Mouse (Mus musculus) stomach, embryonic 14.5 days (tissue): ENCODE results near the gene Mettl21e. TPM values are rescaled to one million over a fixed set of nuclear protein-coding genes. Genes with fewer than 3 reads are reported as not detected.

Experiments used
- ATAC-seq: fragments of 200-750 bp; cut with Nextera tagmentation; 2 replicates; pipeline ENCODE4 v1.8.0; 2017; ENCODE audit warnings: low read depth, moderate TSS enrichment; ENCODE audit not compliant: insufficient number of reproducible peaks, insufficient read depth, low FRiP score
- H3K27ac ChIP-seq: fragments of 300-500 bp; sonication (generic); 2 replicates; pipeline ENCODE4 v1.5.1; 2014; ENCODE audit warnings: mild to moderate bottlenecking, low read length, moderate library complexity, mixed read lengths
- H3K27me3 ChIP-seq: fragments of 300-500 bp; sonication (generic); 2 replicates; pipeline ENCODE4 v1.6.1; 2014; ENCODE audit warnings: low read length, control low read depth, mixed read lengths; ENCODE audit not compliant: control insufficient read depth, insufficient read depth
- H3K36me3 ChIP-seq: fragments of 300-500 bp; sonication (generic); 2 replicates; pipeline ENCODE4 v1.6.1; 2014; ENCODE audit warnings: mild to moderate bottlenecking, control low read depth, low read length, moderate library complexity, mixed read lengths; ENCODE audit not compliant: control insufficient read depth, insufficient read depth
- H3K4me1 ChIP-seq: fragments of 300-500 bp; sonication (generic); 2 replicates; pipeline ENCODE4 v1.6.1; 2014; ENCODE audit warnings: low read length, control low read depth, mixed read lengths; ENCODE audit not compliant: control insufficient read depth, insufficient read depth
- H3K4me2 ChIP-seq: fragments of 300-500 bp; sonication (generic); replicated peaks from 2 replicates; pipeline ENCODE4 v1.6.1; 2014; ENCODE audit warnings: low read depth, low read length, control low read depth
- H3K4me3 ChIP-seq: fragments of 300-500 bp; sonication (generic); 2 replicates; pipeline ENCODE4 v1.5.1; 2014; ENCODE audit warnings: low read depth, low read length, control low read depth
- H3K9ac ChIP-seq: fragments of 300-500 bp; sonication (generic); replicated peaks from 2 replicates; pipeline ENCODE4 v1.6.1; 2014; ENCODE audit warnings: low read depth, mild to moderate bottlenecking, control low read depth, low read length, moderate library complexity, mixed read lengths
- H3K9me3 ChIP-seq: fragments of 300-500 bp; sonication (generic); 2 replicates; pipeline ENCODE4 v1.6.1; 2016; ENCODE audit warnings: low read depth, low read length, control low read depth; ENCODE audit not compliant: control insufficient read depth
- WGBS: fragments of 180-500 bp; shearing (Covaris S2); extraction: QIAGEN DNeasy Blood & Tissue Kit; methylation state at CpG from one replicate; pipeline ENCODE4 v1.1.7; 2014; 5-methylcytosine and 5-hydroxymethylcytosine counted together
- polyA plus RNA-seq: library from polyadenylated mRNA; unstranded; fragments of >200 nt; fragmentation: Nextera tagmentation; extraction: Ambion mirVana; gene quantifications from 2 replicates; pipeline ENCODE4 v1.2.1, GENCODE M21; 2014

The Mettl21e gene
- polyA plus RNA-seq, 1 experiment from 2014 or later = not detected

DNA sequence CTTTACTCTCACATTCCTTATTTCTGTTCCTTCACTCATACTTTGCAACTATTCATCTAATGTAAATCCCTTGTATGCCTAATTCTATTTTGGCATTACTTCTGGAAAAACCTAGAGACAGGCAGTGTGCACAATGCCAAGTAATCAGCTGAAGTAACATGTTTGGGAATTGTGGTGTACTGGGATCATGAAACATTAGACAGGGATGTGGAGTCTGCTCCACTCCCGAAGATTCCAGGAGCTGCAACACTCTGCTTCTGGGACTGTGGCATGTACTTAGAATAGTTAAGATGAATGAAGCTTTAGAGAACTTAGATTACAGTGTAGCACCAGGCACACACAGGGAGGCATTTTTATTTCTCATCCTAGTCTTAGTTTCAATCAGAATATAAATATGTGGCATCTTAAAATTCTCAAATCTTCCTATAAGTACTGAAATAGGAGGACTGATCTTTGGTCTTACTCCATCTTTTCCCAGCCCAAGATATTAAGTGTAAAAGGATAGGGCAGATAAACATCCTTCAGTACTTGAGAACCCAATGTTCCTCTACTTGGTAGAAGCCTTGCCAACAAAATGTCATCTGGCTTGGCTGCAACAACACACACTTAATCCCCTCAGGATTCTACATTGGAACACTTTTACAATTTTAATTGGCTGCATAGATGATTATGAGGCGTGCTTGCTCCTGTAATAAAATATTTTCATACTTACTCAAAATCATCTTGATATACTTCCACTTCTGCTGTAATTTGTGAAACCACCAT lies 2.2 kb downstream of the Mettl21e start:
- H3K36me3 ChIP-seq = no peaks in the 10 kb centered on the region
- H3K27ac ChIP-seq = no peak overlapping the region
- H3K9me3 ChIP-seq = no peaks in the 10 kb centered on the region
- H3K4me3 ChIP-seq = no peak overlapping the region
- H3K4me1 ChIP-seq = no peaks in the 10 kb centered on the region
- no peak overlapping the region for H3K4me2 ChIP-seq
- ATAC-seq = no peak
- 48% methylated on average over 2 of the region's 2 CpGs for WGBS
- H3K9ac ChIP-seq = no peak overlapping the region
- no peaks in the 10 kb centered on the region for H3K27me3 ChIP-seq

DNA sequence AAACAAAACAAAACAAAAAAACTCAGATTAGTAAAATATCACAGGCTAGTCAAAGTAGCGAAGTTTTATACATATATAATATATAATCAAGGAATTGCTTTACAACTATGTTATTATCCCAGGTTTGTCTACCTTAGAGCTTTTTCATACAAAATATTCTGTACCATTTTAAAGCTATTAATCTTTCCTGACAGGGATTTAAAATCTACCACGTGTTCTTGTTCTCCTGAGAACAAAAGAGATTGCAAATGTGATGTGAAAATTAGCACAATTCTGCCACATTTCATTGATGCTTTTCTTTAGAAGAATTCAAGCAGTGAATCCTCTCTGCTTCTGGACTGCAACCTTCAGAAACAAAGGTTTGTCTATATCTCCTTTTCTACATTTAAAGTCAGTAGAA lies 4.3 kb downstream of the Mettl21e start:
- Histone ChIP-seq H3K9me3 (no peaks in the 10 kb centered on the region), H3K27ac (no peak overlapping the region), H3K36me3 (no peaks in the 10 kb centered on the region), H3K4me3 (no peak overlapping the region), H3K9ac (no peak overlapping the region), H3K27me3 (no peaks in the 10 kb centered on the region), H3K4me2 (no peak overlapping the region), H3K4me1 (no peaks in the 10 kb centered on the region)
- ATAC-seq = no peak
- WGBS = 51% methylated on average over 2 of the region's 2 CpGs

DNA sequence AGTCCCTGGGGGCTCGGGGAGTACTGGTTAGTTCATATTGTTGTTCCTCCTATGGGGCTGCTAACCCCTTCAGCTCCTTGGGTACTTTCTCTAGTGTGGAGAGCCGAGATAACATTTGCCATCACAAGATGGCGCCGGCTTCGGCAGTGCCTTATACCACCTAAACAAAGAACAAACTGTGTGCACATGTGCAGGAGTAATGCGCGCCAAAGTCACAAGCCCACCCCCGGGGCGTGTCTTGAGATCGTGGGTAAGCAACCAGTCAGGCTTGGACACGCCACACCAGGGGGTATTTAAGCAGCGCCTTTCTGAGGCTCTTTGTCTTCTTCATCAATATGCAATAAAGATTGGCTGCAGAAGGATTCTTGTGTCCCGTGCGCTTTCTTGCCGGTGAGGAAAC lies 15.9 kb downstream of the Mettl21e start:
- no peaks in the 10 kb centered on the region for H3K27me3 ChIP-seq
- no peak for ATAC-seq
- H3K4me2 ChIP-seq = no peak overlapping the region
- no peaks in the 10 kb centered on the region for H3K9me3 ChIP-seq
- H3K9ac ChIP-seq = no peak overlapping the region
- H3K4me3 ChIP-seq = no peak overlapping the region
- H3K4me1 ChIP-seq = no peaks in the 10 kb centered on the region
- H3K27ac ChIP-seq = no peak overlapping the region
- WGBS = 91% methylated on average over 15 of the region's 15 CpGs
- no peaks in the 10 kb centered on the region for H3K36me3 ChIP-seq

DNA sequence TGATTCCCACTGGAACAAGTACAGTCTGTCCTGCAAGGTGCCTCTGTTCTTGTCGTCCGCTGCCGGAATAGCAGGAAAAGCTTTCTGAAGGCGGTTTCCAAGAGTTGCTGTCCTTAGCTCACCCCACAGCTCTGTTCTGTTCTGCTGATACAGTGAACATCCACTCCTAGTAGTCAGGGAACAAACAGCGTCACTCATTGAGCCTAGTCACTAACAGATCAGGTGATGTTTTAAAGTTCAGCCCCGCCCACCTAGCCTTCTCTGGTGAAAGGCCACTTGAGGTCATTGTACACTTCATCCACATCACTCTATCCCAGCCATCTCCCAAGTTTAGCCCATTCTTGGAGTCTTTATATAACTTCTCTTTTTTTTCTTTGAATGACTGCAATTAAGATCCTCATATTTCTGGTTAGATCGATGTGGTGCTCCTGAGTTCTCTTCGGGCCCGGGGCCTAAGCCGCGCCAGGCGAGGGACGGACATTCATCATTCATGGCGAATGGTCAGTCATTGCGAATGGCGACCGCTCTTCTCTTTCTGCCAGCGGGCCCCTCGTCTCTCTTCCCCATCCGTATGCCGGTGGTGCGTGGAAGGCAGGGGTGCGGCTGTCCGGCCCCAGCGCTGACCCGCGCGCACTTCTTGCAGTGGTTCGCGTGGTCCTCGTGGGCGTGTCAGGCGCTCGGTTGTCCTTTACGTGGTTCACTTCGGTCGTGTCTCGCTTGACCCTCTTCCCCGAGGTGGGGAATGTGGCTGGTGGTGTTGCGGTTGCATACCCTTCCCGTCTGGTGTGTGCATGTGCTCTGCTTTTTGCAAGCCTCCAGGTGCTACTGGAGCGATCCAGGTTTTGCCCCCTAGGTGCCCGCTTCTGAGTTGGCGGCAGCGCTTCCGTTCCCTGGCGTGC lies 20.2 kb downstream of the Mettl21e start:
- H3K4me1 ChIP-seq = no peaks in the 10 kb centered on the region
- 0 out of 2 replicates have a peak overlapping the region, but pooled peaks have one; percentile 21 for H3K9ac ChIP-seq

DNA sequence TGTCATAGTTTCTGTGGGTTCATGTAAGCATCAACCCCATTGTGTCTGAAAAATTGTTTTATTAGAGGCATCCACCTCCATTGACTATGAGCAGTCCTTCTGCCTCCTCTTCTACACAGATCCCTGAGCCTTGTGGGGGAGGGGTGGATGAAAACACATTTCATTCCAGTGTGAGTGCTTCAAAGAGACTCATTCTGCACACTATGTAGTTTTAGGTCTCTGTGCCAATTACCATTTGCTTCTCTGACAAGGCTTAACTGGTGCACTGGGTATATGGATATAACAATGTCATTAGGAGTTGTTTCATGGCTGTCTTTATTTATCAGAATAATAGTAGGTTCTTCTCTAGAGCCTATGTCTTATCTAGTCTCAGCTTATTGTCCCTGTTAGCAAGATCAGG lies 32.4 kb downstream of the Mettl21e start:
- H3K9ac ChIP-seq = no peak overlapping the region
- peaks cover 3% of the 10 kb centered on the region for H3K36me3 ChIP-seq
- H3K4me2 ChIP-seq = no peak overlapping the region
- no peaks in the 10 kb centered on the region for H3K4me1 ChIP-seq
- H3K4me3 ChIP-seq = no peak overlapping the region
- no peaks in the 10 kb centered on the region for H3K27me3 ChIP-seq
- no peak for ATAC-seq
- H3K27ac ChIP-seq = no peak overlapping the region
- H3K9me3 ChIP-seq = no peaks in the 10 kb centered on the region

More for the DNA sequence above, 20.2 kb downstream of the Mettl21e start:
- ATAC-seq = peak; percentile 53; the same call in 1 of the 2 replicates
- Histone ChIP-seq H3K27me3 (no peaks in the 10 kb centered on the region), H3K4me3 (peak overlapping the region; percentile 38), H3K4me2 (peak overlapping the region; percentile 90), H3K36me3 (no peaks in the 10 kb centered on the region), H3K27ac (no peak overlapping the region), H3K9me3 (no peaks in the 10 kb centered on the region)
- 15% methylated on average over 47 of the region's 47 CpGs for WGBS

DNA sequence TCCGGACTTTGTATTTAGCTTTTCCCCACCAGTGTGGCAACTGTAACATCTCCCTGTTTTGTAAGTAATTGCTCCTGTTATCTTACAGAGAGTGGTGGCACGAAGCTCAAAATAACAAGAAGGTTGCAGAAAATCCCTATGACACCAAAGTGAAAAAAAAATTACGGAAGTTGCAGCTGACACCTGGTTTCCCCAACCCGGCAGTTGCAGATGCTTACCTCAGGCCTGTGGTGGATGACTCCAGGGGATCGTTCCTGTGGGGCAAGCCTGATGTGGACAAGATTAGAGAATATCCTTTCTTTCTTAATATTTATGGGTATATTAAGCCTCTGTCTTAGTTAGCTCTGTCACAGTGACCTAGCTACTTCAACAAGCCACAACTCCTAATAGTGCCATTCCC lies 40.7 kb downstream of the Mettl21e start:
- Histone ChIP-seq H3K9ac (no peak overlapping the region), H3K4me1 (no peaks in the 10 kb centered on the region), H3K4me2 (no peak overlapping the region), H3K4me3 (no peak overlapping the region), H3K36me3 (peaks cover 43% of the 10 kb centered on the region), H3K27me3 (no peaks in the 10 kb centered on the region), H3K9me3 (no peaks in the 10 kb centered on the region), H3K27ac (no peak overlapping the region)
- no peak for ATAC-seq
- 92% methylated on average over 5 of the region's 5 CpGs for WGBS

DNA sequence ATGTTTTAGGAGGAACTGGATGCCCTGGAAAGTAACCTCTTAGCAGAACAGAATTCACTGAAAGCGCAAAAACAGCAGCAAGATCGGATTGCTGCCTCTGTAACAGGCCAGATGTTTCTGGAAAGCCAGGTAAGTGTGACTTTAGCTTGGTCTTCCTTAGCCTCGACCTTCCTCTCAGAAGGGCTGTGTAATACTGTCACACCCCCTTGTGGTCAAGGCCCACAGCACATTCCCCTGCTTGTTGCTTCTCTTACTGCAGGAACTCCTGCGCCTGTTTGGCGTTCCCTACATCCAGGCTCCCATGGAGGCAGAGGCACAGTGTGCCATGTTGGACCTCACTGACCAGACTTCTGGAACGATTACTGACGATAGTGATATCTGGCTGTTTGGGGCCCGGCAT lies 44.9 kb downstream of the Mettl21e start:
- Histone ChIP-seq H3K36me3 (peaks cover 50% of the 10 kb centered on the region), H3K9me3 (peaks cover 6% of the 10 kb centered on the region; the same call in 1 of the 2 replicates), H3K27ac (no peak overlapping the region), H3K27me3 (no peaks in the 10 kb centered on the region), H3K4me3 (no peak overlapping the region), H3K4me2 (no peak overlapping the region), H3K9ac (no peak overlapping the region), H3K4me1 (no peaks in the 10 kb centered on the region)
- WGBS = 76% methylated on average over 8 of the region's 8 CpGs
- ATAC-seq = no peak

DNA sequence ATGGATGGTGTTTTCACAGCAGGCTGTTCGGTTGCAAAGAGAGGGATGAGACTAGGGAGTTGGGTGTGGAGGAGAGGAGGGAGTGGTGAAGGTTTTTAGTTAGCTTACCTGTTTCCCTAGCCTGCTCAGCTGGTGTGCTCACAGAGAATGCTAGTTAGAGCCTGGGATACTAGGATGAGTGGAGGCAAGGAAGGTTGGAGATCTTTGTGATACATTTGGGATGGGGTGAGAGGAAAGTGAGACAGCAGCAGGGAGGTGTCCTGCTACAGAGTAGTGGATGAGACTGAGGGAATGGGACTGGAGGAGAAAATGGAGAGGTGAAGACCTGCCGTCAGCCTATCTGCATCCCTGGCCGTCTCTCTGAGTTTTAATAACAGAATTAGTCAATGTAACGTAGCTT lies 46.1 kb downstream of the Mettl21e start:
- ATAC-seq = no peak

More for the DNA sequence above, 46.1 kb downstream of the Mettl21e start:
- Histone ChIP-seq H3K36me3 (peaks cover 48% of the 10 kb centered on the region), H3K4me2 (no peak overlapping the region), H3K4me1 (no peaks in the 10 kb centered on the region), H3K4me3 (no peak overlapping the region), H3K27ac (no peak overlapping the region), H3K27me3 (no peaks in the 10 kb centered on the region), H3K9me3 (peaks cover 10% of the 10 kb centered on the region; the same call in 1 of the 2 replicates), H3K9ac (no peak overlapping the region)
- 93% methylated on average over 4 of the region's 4 CpGs for WGBS
